Mouse (Mus musculus) C2C12 (cell line): ENCODE measurements around the gene Ddx4.

Experiments
- CEBPB ChIP-seq: IDR thresholded peaks from one replicate; pipeline ENCODE4 v1.6.1; 2011; ENCODE audit warnings: low read depth, mild to moderate bottlenecking, control low read depth, moderate library complexity
- CTCF ChIP-seq: IDR thresholded peaks from one replicate; pipeline ENCODE4 v1.5.1; 2011; ENCODE audit not compliant: control insufficient read depth, insufficient read depth, insufficient read length
- USF1 ChIP-seq: IDR thresholded peaks from one replicate; pipeline ENCODE4 v1.6.1; 2011; ENCODE audit warnings: low read depth, mild to moderate bottlenecking, control low read depth, moderate library complexity

DNA sequence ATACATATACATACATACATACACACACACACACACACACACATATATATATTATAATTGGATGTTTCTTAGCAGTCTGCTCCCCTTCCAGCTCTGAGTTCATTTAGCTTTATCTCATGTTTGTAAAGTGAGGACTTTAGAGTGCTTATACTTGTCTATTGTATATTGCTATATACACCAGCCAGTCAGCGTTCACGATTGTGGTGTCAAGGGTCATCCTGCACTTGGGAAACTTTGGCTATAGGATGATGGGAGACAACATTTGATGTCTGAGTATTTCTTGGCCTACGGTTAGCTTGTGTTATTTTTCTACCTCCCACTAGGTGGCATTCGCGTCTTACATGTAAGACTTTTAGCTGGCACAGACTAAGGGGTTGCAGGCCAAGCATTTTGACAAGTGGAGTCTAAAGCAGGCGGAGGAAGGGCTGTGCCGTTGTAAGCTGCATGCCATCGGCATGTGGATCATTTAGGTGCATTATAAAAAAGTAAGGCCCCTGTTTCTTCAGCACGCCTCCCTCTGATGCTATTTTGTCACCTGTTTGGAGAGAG, 21.7 kb upstream of the Ddx4 start:
- TF ChIP-seq CTCF (peak; percentile 9), USF1 (no peak), CEBPB (no peak)
